Comparison of ENCODE assay signal across 37 mouse cellular contexts in genomic region chr14:121545551-121546331, GRCm38 (mm10). TPM values are rescaled to one million over a fixed set of nuclear protein-coding genes. Genes with fewer than 3 reads are reported as not detected.
DNase-seq lines count a peak whose midpoint lies in the region; ATAC-seq lines count a peak whose summit lies in the region.
"Had no signal": no experiment of that assay in that cellular context is flagged by ENCODE, and none has a peak within 500 bp of the region (broad histone marks: within the 10 kb centered on the region; RNA-seq: fewer than 3 reads in every experiment).

No protein-coding gene starts in this region.

- DNase-seq in CD4-positive, CD25-positive, alpha-beta regulatory T cell, adult 2 months (ENCODE audit: low read depth, low spot score): peak; percentile 4
- peak; percentile 14 for DNase-seq in Muller cell, postnatal 12 days (ENCODE audit: inconsistent ontology term)
- DNase-seq in thymus, postnatal 4 days: peak; percentile 37
- no peak for DNase-seq in heart, postnatal 10 days
- DNase-seq: adrenal gland, postnatal 14 days; cerebellum, adult 11-12 months; cerebellum, adult 9-11 months; gastrocnemius, adult 2 months; gastrocnemius, postnatal 36 days; heart, adult 2 months; kidney, adult 18-20 months; kidney, postnatal 25 days; lung, postnatal 14 days; retina, postnatal 1 day; right cerebral cortex, postnatal 14 days had no signal

- no peak overlapping the region for H3K4me2 ChIP-seq in intestine, embryonic 16.5 days (ENCODE audit: low read depth, low read length)
- H3K4me2 ChIP-seq: heart, embryonic 12.5 days; hindbrain, embryonic 15.5 days; kidney, embryonic 15.5 days; limb, embryonic 12.5 days; liver, embryonic 15.5 days; lung, embryonic 14.5 days; midbrain, embryonic 12.5 days; neural tube, embryonic 13.5 days; stomach, embryonic 15.5 days had no signal

- no peaks in the 10 kb centered on the region for H3K9me3 ChIP-seq in intestine, embryonic 16.5 days (ENCODE audit: control insufficient read depth, low read length)
- H3K9me3 ChIP-seq: heart, embryonic 12.5 days; hindbrain, embryonic 15.5 days; kidney, embryonic 15.5 days; limb, embryonic 12.5 days; liver, embryonic 15.5 days; midbrain, embryonic 12.5 days; neural tube, embryonic 13.5 days; stomach, embryonic 15.5 days had no signal

- H3K36me3 ChIP-seq in intestine, embryonic 16.5 days (ENCODE audit: control insufficient read depth, insufficient read depth, low read length): peaks cover 20% of the 10 kb centered on the region; the same call in 1 of the 2 replicates
- H3K36me3 ChIP-seq: liver, embryonic 15.5 days; midbrain, embryonic 12.5 days; neural tube, embryonic 13.5 days had no signal

- H3K4me3 ChIP-seq in intestine, embryonic 16.5 days (ENCODE audit: low read length): no peak overlapping the region
- H3K4me3 ChIP-seq: erythroblast, embryonic 14.5 days; gastrocnemius, adult 2 months; heart, adult 2 months; heart, embryonic 12.5 days; hindbrain, embryonic 15.5 days; kidney, embryonic 15.5 days; layer of hippocampus, adult 2 months; left cerebral cortex, adult 2 months; limb, embryonic 12.5 days; liver, embryonic 15.5 days; midbrain, embryonic 12.5 days; myocyte; neural tube, embryonic 13.5 days; stomach, embryonic 15.5 days had no signal

- H3K4me1 ChIP-seq in intestine, embryonic 16.5 days (ENCODE audit: control insufficient read depth, insufficient read depth, low read length): no peaks in the 10 kb centered on the region
- H3K4me1 ChIP-seq: hindbrain, embryonic 15.5 days; kidney, embryonic 15.5 days; liver, embryonic 15.5 days; midbrain, embryonic 12.5 days; neural tube, embryonic 13.5 days; stomach, embryonic 15.5 days had no signal

- 87% methylated on average over 14 of the region's 14 CpGs for WGBS in intestine, embryonic 16.5 days

- no peak for ATAC-seq in CD4-positive, CD25-positive, alpha-beta regulatory T cell, adult 4 months
- peak; percentile 66 for ATAC-seq in megakaryocyte progenitor cell, adult 5-6 weeks (replicated peaks; ENCODE audit: poor library complexity)
- ATAC-seq in intestine, embryonic 16.5 days: no peak
- ATAC-seq: forebrain, embryonic 14.5 days; inflammation-experienced regulatory T-cells, adult 6 months had no signal

- H3K27ac ChIP-seq in intestine, embryonic 16.5 days (ENCODE audit: low read length): no peak overlapping the region
- H3K27ac ChIP-seq: gastrocnemius, adult 2 months; heart, adult 2 months; hindbrain, embryonic 15.5 days; kidney, embryonic 15.5 days; layer of hippocampus, adult 2 months; left cerebral cortex, adult 2 months; limb, embryonic 12.5 days; liver, embryonic 15.5 days; midbrain, embryonic 12.5 days; neural tube, embryonic 13.5 days; stomach, embryonic 15.5 days had no signal

- H3K9ac ChIP-seq in intestine, embryonic 16.5 days (ENCODE audit: low read depth, low read length): no peak overlapping the region
- H3K9ac ChIP-seq: heart, embryonic 12.5 days; hindbrain, embryonic 15.5 days; kidney, embryonic 15.5 days; limb, embryonic 12.5 days; liver, embryonic 15.5 days; lung, embryonic 14.5 days; midbrain, embryonic 12.5 days; neural tube, embryonic 13.5 days; stomach, embryonic 15.5 days had no signal

- no peaks in the 10 kb centered on the region for H3K27me3 ChIP-seq in intestine, embryonic 16.5 days (replicated peaks; ENCODE audit: control insufficient read depth, insufficient read depth, low read length)
- H3K27me3 ChIP-seq: heart, embryonic 12.5 days; hindbrain, embryonic 15.5 days; kidney, embryonic 15.5 days; limb, embryonic 12.5 days; liver, embryonic 15.5 days; midbrain, embryonic 12.5 days; neural tube, embryonic 13.5 days; stomach, embryonic 15.5 days had no signal

- intact Hi-C loops in heart, postnatal 10 days (cut with DNase I): no loop called here

RNA-seq across cellular contexts. Expression of gene Slc15a1, which starts 40.7 kb away (rescaled TPM):
- polyA plus RNA-seq in CD4-positive, CD25-positive, alpha-beta regulatory T cell, adult 4 months (2017; shearing (Covaris generic)): under 1 TPM in 1 of 2 experiments, not detected in 1; 0.16 TPM
- total RNA-seq in megakaryocyte progenitor cell, adult 5-6 weeks (2015): not detected in 2 replicates
- total RNA-seq in megakaryocyte progenitor cell, adult 5-6 weeks (2017): not detected in 2 replicates
- not detected for total RNA-seq in heart, postnatal 10 days (2021)
- polyA plus RNA-seq in intestine, embryonic 16.5 days (2015; fragmentation: Nextera tagmentation; extraction: Ambion mirVana): 12.6 and 18.7 TPM in 2 replicates
- total RNA-seq: gastrocnemius, adult 2 months; gastrocnemius, postnatal 36 days; heart, adult 2 months; hematopoietic stem cell, adult 5-6 weeks; layer of hippocampus, adult 2 months; left cerebral cortex, adult 2 months; left cerebral cortex, postnatal 25 days; liver, adult 2 months had no signal
- polyA plus RNA-seq: C2C12; forebrain, embryonic 14.5 days; heart, adult 2 months; heart, embryonic 12.5 days; limb, embryonic 12.5 days; liver, adult 2 months; liver, embryonic 15.5 days; midbrain, embryonic 12.5 days; myocyte; neural tube, embryonic 13.5 days had no signal

Comparison
In these comparisons a context has a peak if more than half of its experiments do, and no peak if none do; other contexts are left out.
1. DNase-seq: peak in CD4-positive, CD25-positive, alpha-beta regulatory T cell, adult 2 months (single experiment), Muller cell, postnatal 12 days (single experiment) and thymus, postnatal 4 days (single experiment); none in heart, postnatal 10 days (0 of 2).